12 mouse cellular contexts compared by ENCODE assay signal in genomic region chr16:23550981-23551582, GRCm38 (mm10). TPM values are rescaled to one million over a fixed set of nuclear protein-coding genes. Genes with fewer than 3 reads are reported as not detected.
A peak's percentile ranks its signal among the peaks of the same experiment; 100 is the strongest.
DNase-seq lines count a peak whose midpoint lies in the region; ATAC-seq and TF ChIP-seq lines count a peak whose summit lies in the region.
"Had no signal": no experiment of that assay in that cellular context is flagged by ENCODE, and none has a peak within 500 bp of the region (broad histone marks: within the 10 kb centered on the region; RNA-seq: fewer than 3 reads in every experiment).

No protein-coding gene starts in this region.

- H3K27ac ChIP-seq in forebrain, postnatal 0 days (ENCODE audit: low read depth, low read length): no peak overlapping the region
- H3K27ac ChIP-seq in midbrain, embryonic 16.5 days (ENCODE audit: low read length): no peak overlapping the region
- H3K27ac ChIP-seq: liver, embryonic 15.5 days had no signal

- no peak overlapping the region for H3K4me2 ChIP-seq in forebrain, postnatal 0 days (ENCODE audit: low read depth)
- H3K4me2 ChIP-seq in midbrain, embryonic 16.5 days (ENCODE audit: low read length): no peak overlapping the region
- H3K4me2 ChIP-seq: liver, embryonic 15.5 days had no signal

- no peaks in the 10 kb centered on the region for H3K9me3 ChIP-seq in forebrain, postnatal 0 days (ENCODE audit: low read length)
- H3K9me3 ChIP-seq in midbrain, embryonic 16.5 days (replicated peaks; ENCODE audit: control insufficient read depth, low read length, poor library complexity, severe bottlenecking): no peaks in the 10 kb centered on the region
- H3K9me3 ChIP-seq: liver, embryonic 15.5 days had no signal

- H3K4me3 ChIP-seq in forebrain, postnatal 0 days (ENCODE audit: low read depth, low read length): no peak overlapping the region
- no peak overlapping the region for H3K4me3 ChIP-seq in midbrain, embryonic 16.5 days (ENCODE audit: low read depth, low read length)
- H3K4me3 ChIP-seq: liver, embryonic 15.5 days; myocyte had no signal

- H3K36me3 ChIP-seq in forebrain, postnatal 0 days (ENCODE audit: insufficient read depth): no peaks in the 10 kb centered on the region
- H3K36me3 ChIP-seq in midbrain, embryonic 16.5 days (ENCODE audit: control insufficient read depth, insufficient read depth, low read length): no peaks in the 10 kb centered on the region
- H3K36me3 ChIP-seq: liver, embryonic 15.5 days had no signal

- DNase-seq in frontal cortex, postnatal 36 days (ENCODE audit: low spot score in 2 of 2): peak; percentile 5 to 8
- no peak for DNase-seq in frontal cortex, postnatal 14 days (ENCODE audit: low spot score in 2 of 2)
- DNase-seq in R1 (ENCODE audit: low read depth, low spot score): peak; percentile 4
- peak; percentile 68 for DNase-seq in forebrain, postnatal 0 days
- DNase-seq in ovary, postnatal 10 days (ENCODE audit: low spot score): no peak
- no peak for DNase-seq in heart, postnatal 4 days

- H3K27me3 ChIP-seq in forebrain, postnatal 0 days (ENCODE audit: insufficient read depth, low read length): no peaks in the 10 kb centered on the region
- no peaks in the 10 kb centered on the region; the same call in 1 of the 2 replicates for H3K27me3 ChIP-seq in midbrain, embryonic 16.5 days (ENCODE audit: control insufficient read depth, insufficient read depth, low read depth, low read length)
- H3K27me3 ChIP-seq: liver, embryonic 15.5 days had no signal

- TF ChIP-seq CTCF in forebrain, postnatal 0 days (IDR thresholded peaks at IDR 0.05; ENCODE audit: low read depth): peak; percentile 51

- H3K4me1 ChIP-seq in forebrain, postnatal 0 days (ENCODE audit: insufficient read depth): no peaks in the 10 kb centered on the region
- no peaks in the 10 kb centered on the region for H3K4me1 ChIP-seq in midbrain, embryonic 16.5 days (ENCODE audit: control insufficient read depth, insufficient read depth, low read length)
- H3K4me1 ChIP-seq: liver, embryonic 15.5 days had no signal

- 71% methylated on average over 18 of the region's 18 CpGs for WGBS in forebrain, postnatal 0 days
- WGBS in midbrain, embryonic 16.5 days: 75% methylated on average over 18 of the region's 18 CpGs

- peak; percentile 81 for ATAC-seq in forebrain, postnatal 0 days
- ATAC-seq in midbrain, embryonic 16.5 days: peak; percentile 69
- ATAC-seq: intestine, postnatal 0 days had no signal

- peak overlapping the region; percentile 18; the same call in 1 of the 2 replicates for H3K9ac ChIP-seq in forebrain, postnatal 0 days
- H3K9ac ChIP-seq in midbrain, embryonic 16.5 days (ENCODE audit: low read depth, low read length): 0 out of 2 replicates have a peak overlapping the region, but pooled peaks have one; percentile 14
- H3K9ac ChIP-seq: liver, embryonic 15.5 days had no signal

RNA-seq across cellular contexts. Expression of gene Masp1, which starts 30.5 kb away (rescaled TPM):
- 32.2 and 37.1 TPM in 2 replicates for total RNA-seq in forebrain, postnatal 0 days (2014; rRNA removed)
- 22.0 and 23.3 TPM in 2 replicates for polyA plus RNA-seq in forebrain, postnatal 0 days (2015; fragmentation: Nextera tagmentation; extraction: Ambion mirVana)
- polyA plus RNA-seq in midbrain, embryonic 16.5 days (2015; fragmentation: Nextera tagmentation; extraction: Ambion mirVana): 26.8 and 29.6 TPM in 2 replicates
- total RNA-seq in heart, postnatal 4 days (2021): 10 to 100 TPM; 22.6 to 26.2 TPM
- total RNA-seq: granulocyte monocyte progenitor cell, adult 5-6 weeks; MEL had no signal

RNA-seq across cellular contexts. Expression of gene Rtp4, which starts 31.0 kb away (rescaled TPM):
- 7.3 and 7.4 TPM in 2 replicates for total RNA-seq in forebrain, postnatal 0 days (2014; rRNA removed)
- 7.7 and 7.8 TPM in 2 replicates for polyA plus RNA-seq in forebrain, postnatal 0 days (2015; fragmentation: Nextera tagmentation; extraction: Ambion mirVana)
- 2.6 and 2.8 TPM in 2 replicates for polyA plus RNA-seq in midbrain, embryonic 16.5 days (2015; fragmentation: Nextera tagmentation; extraction: Ambion mirVana)
- 1 to 10 TPM; 1.8 to 2.1 TPM for total RNA-seq in heart, postnatal 4 days (2021)
- total RNA-seq: MEL had no signal

Comparison
In these comparisons a context has a peak if more than half of its experiments do, and no peak if none do; other contexts are left out.
1. DNase-seq: peak in frontal cortex, postnatal 36 days (2 of 2), R1 (single experiment) and forebrain, postnatal 0 days (single experiment); none in frontal cortex, postnatal 14 days (0 of 2), ovary, postnatal 10 days (single experiment) and heart, postnatal 4 days (single experiment).